Mouse (Mus musculus) MEL (cell line): ENCODE results near the gene Cxcl15. TPM values are rescaled to one million over a fixed set of nuclear protein-coding genes. Genes with fewer than 3 reads are reported as not detected.

Experiments
- DNase-seq: peaks from one replicate; pipeline ENCODE4 v3.0.0; 2011; ENCODE audit warnings: low read depth, low spot score
- H3K27ac ChIP-seq: 2 replicates; pipeline ENCODE4 v1.5.1; 2012; ENCODE audit warnings: low read depth, mild to moderate bottlenecking, control low read depth, low read length, moderate library complexity; ENCODE audit not compliant: control insufficient read depth
- H3K27me3 ChIP-seq, 2 experiments: fragments of 150-350 bp in 1 of 2; sonication (generic) in 1 of 2; 2 replicates each; pipeline ENCODE4 v1.6.1; 2012; ENCODE audit warnings: low read length in 2 of 2, mild to moderate bottlenecking in 2 of 2, improper control_type of control experiment in 1 of 2, moderate library complexity in 1 of 2; ENCODE audit not compliant: insufficient read depth in 2 of 2, control insufficient read depth in 1 of 2
- H3K36me3 ChIP-seq, 2 experiments: 2 replicates each; pipeline ENCODE4 v1.6.1; 2012 to 2014; ENCODE audit warnings: low read length in 2 of 2, improper control_type of control experiment in 1 of 2, inconsistent platforms in 1 of 2, mild to moderate bottlenecking in 1 of 2; ENCODE audit not compliant: insufficient read depth in 2 of 2, control insufficient read depth in 1 of 2
- H3K4me1 ChIP-seq, 2 experiments: fragments of 150-350 bp in 1 of 2; sonication (generic) in 1 of 2; 2 replicates each; pipeline ENCODE4 v1.6.1; 2012; ENCODE audit warnings: low read length in 2 of 2, improper control_type of control experiment in 1 of 2, mild to moderate bottlenecking in 1 of 2; ENCODE audit not compliant: insufficient read depth in 2 of 2, control insufficient read depth in 1 of 2
- H3K4me3 ChIP-seq, 2 experiments: fragments of 150-350 bp in 1 of 2; sonication (generic) in 1 of 2; 2 replicates each; pipeline ENCODE4 v1.5.1; 2012; ENCODE audit warnings: low read depth in 2 of 2, low read length in 2 of 2, mild to moderate bottlenecking in 2 of 2, moderate library complexity in 2 of 2, control low read depth in 1 of 2, improper control_type of control experiment in 1 of 2; ENCODE audit not compliant: control insufficient read depth in 1 of 2, insufficient read depth in 1 of 2
- H3K79me2 ChIP-seq: 2 replicates; pipeline ENCODE4 v1.6.1; 2012; ENCODE audit warnings: mild to moderate bottlenecking, low read length, moderate library complexity; ENCODE audit not compliant: control insufficient read depth, poor library complexity, insufficient read depth
- H3K9ac ChIP-seq: 2 replicates; pipeline ENCODE4 v1.6.1; 2012; ENCODE audit warnings: low read depth, mild to moderate bottlenecking, control low read depth, low read length, moderate library complexity; ENCODE audit not compliant: control insufficient read depth, poor library complexity, severe bottlenecking
- H3K9me3 ChIP-seq: fragments of 150-350 bp; sonication (generic); replicated peaks from 2 replicates; pipeline ENCODE4 v1.6.1; 2012; ENCODE audit warnings: mild to moderate bottlenecking, low read length, improper control_type of control experiment, moderate library complexity; ENCODE audit not compliant: insufficient read depth
- BHLHE40 ChIP-seq: IDR thresholded peaks from 2 replicates; pipeline ENCODE4 v1.6.1; 2012; ENCODE audit warnings: low read depth, mild to moderate bottlenecking, inconsistent platforms, low read length, improper control_type of control experiment, borderline replicate concordance
- CHD2 ChIP-seq: IDR thresholded peaks from 2 replicates; pipeline ENCODE4 v1.6.1; 2011; ENCODE audit warnings: low read length, improper control_type of control experiment
- CTCF ChIP-seq, 3 experiments: IDR thresholded peaks in 2 of 3; conservative IDR thresholded peaks in 1 of 3; 2 replicates each; pipeline ENCODE4 v1.5.1; 2011 to 2012; ENCODE audit warnings: low read length in 3 of 3, low read depth in 2 of 3, mild to moderate bottlenecking in 2 of 3, improper control_type of control experiment in 1 of 3, inconsistent platforms in 1 of 3, mixed read lengths in 1 of 3, moderate library complexity in 1 of 3; ENCODE audit not compliant: control insufficient read depth in 1 of 3, insufficient read depth in 1 of 3, poor library complexity in 1 of 3, severe bottlenecking in 1 of 3
- E2F4 ChIP-seq: IDR thresholded peaks from 2 replicates; pipeline ENCODE4 v1.6.1; 2011; ENCODE audit warnings: low read depth, low read length, improper control_type of control experiment, borderline replicate concordance
- ELF1 ChIP-seq: IDR thresholded peaks from 2 replicates; pipeline ENCODE4 v1.6.1; 2014; ENCODE audit warnings: low read depth, mild to moderate bottlenecking, inconsistent platforms, low read length, improper control_type of control experiment, moderate library complexity
- EP300 ChIP-seq, 2 experiments: IDR thresholded peaks; 2 replicates each; pipeline ENCODE4 v1.6.1; 2011; ENCODE audit warnings: improper control_type of control experiment in 2 of 2, low read length in 2 of 2, low read depth in 1 of 2, mild to moderate bottlenecking in 1 of 2
- GATA1 ChIP-seq: IDR thresholded peaks from 2 replicates; pipeline ENCODE4 v1.6.1; 2011; ENCODE audit warnings: low read depth, low read length, improper control_type of control experiment
- HCFC1 ChIP-seq: IDR thresholded peaks from 2 replicates; pipeline ENCODE4 v1.6.1; 2012; ENCODE audit warnings: low read depth, mild to moderate bottlenecking, inconsistent platforms, low read length, improper control_type of control experiment, moderate library complexity
- JUND ChIP-seq: IDR thresholded peaks from 2 replicates; pipeline ENCODE4 v1.6.1; 2011; ENCODE audit warnings: low read depth, mild to moderate bottlenecking, improper control_type of control experiment, low read length
- MAFK ChIP-seq: IDR thresholded peaks from 2 replicates; pipeline ENCODE4 v1.6.1; 2011; ENCODE audit warnings: low read depth, mild to moderate bottlenecking, low read length, improper control_type of control experiment, borderline replicate concordance
- MAX ChIP-seq: IDR thresholded peaks from 2 replicates; pipeline ENCODE4 v1.6.1; 2011; ENCODE audit warnings: low read length, improper control_type of control experiment
- MAZ ChIP-seq: IDR thresholded peaks from 2 replicates; pipeline ENCODE4 v1.6.1; 2012; ENCODE audit warnings: low read depth, mild to moderate bottlenecking, inconsistent platforms, low read length, improper control_type of control experiment
- MYC ChIP-seq: IDR thresholded peaks from 2 replicates; pipeline ENCODE4 v1.6.1; 2011; ENCODE audit warnings: low read depth, mild to moderate bottlenecking, low read length, improper control_type of control experiment, moderate library complexity
- NRF1 ChIP-seq: IDR thresholded peaks from 2 replicates; pipeline ENCODE4 v1.6.1; 2014; ENCODE audit warnings: low read depth, mild to moderate bottlenecking, inconsistent platforms, low read length, improper control_type of control experiment, moderate library complexity; ENCODE audit not compliant: poor library complexity, insufficient read depth, severe bottlenecking
- POLR2A ChIP-seq, 2 experiments: IDR thresholded peaks; 2 replicates each; pipeline ENCODE4 v1.6.1; 2011 to 2012; ENCODE audit warnings: low read length in 2 of 2, mild to moderate bottlenecking in 2 of 2, control low read depth in 1 of 2, improper control_type of control experiment in 1 of 2, low read depth in 1 of 2, moderate library complexity in 1 of 2; ENCODE audit not compliant: control insufficient read depth in 1 of 2, insufficient read depth in 1 of 2, poor library complexity in 1 of 2
- POLR2AphosphoS2 ChIP-seq: IDR thresholded peaks from 2 replicates; pipeline ENCODE4 v1.6.1; 2011; ENCODE audit warnings: low read length, improper control_type of control experiment
- RAD21 ChIP-seq: IDR thresholded peaks from 2 replicates; pipeline ENCODE4 v1.6.1; 2011; ENCODE audit warnings: mild to moderate bottlenecking, low read depth, low read length, improper control_type of control experiment
- SIN3A ChIP-seq: IDR thresholded peaks from 2 replicates; pipeline ENCODE4 v1.6.1; 2012; ENCODE audit warnings: low read length, improper control_type of control experiment, inconsistent platforms
- TBP ChIP-seq: IDR thresholded peaks from 2 replicates; pipeline ENCODE4 v1.8.0; 2011; ENCODE audit warnings: low read depth, low read length, improper control_type of control experiment
- UBTF ChIP-seq: IDR thresholded peaks from 2 replicates; pipeline ENCODE4 v1.6.1; 2012; ENCODE audit warnings: low read depth, mild to moderate bottlenecking, inconsistent platforms, low read length, improper control_type of control experiment, moderate library complexity, borderline replicate concordance; ENCODE audit not compliant: insufficient read depth
- USF1 ChIP-seq: IDR thresholded peaks from 2 replicates; pipeline ENCODE4 v1.6.1; 2014; ENCODE audit warnings: low read depth, mild to moderate bottlenecking, inconsistent platforms, low read length, improper control_type of control experiment, moderate library complexity
- ZC3H11A ChIP-seq: IDR thresholded peaks from 2 replicates; pipeline ENCODE4 v1.6.1; 2012; ENCODE audit warnings: low read depth, mild to moderate bottlenecking, inconsistent platforms, low read length, improper control_type of control experiment
- ZMIZ1 ChIP-seq: IDR thresholded peaks from 2 replicates; pipeline ENCODE4 v1.6.1; 2012; ENCODE audit warnings: low read depth, mild to moderate bottlenecking, inconsistent platforms, low read length, improper control_type of control experiment, moderate library complexity
- ZNF384 ChIP-seq: IDR thresholded peaks from 2 replicates; pipeline ENCODE4 v1.6.1; 2012; ENCODE audit warnings: low read depth, mild to moderate bottlenecking, inconsistent platforms, low read length, improper control_type of control experiment
- polyA plus RNA-seq, 2 experiments: library from polyadenylated mRNA; stranded (reverse) in 1 of 2; unstranded in 1 of 2; fragments of >175 nt in 1 of 2; fragments of >200 nt in 1 of 2; gene quantifications; 2 replicates each; pipeline versions ENCODE4 v1.2.1 to v1.2.4; 2012; ENCODE audit warnings: low replicate concordance in 2 of 2, low read depth in 1 of 2; ENCODE audit not compliant: insufficient read length in 2 of 2, insufficient read depth in 1 of 2, missing spikeins in 1 of 2
- total RNA-seq: library from RNA; depleted of rRNA; stranded (reverse); fragments of 300-350 nt; gene quantifications from 2 replicates; pipeline ENCODE4 v1.2.3, GENCODE M21; 2012

The Cxcl15 gene
- total and polyA plus RNA-seq, 3 experiments, result not detected

DNA sequence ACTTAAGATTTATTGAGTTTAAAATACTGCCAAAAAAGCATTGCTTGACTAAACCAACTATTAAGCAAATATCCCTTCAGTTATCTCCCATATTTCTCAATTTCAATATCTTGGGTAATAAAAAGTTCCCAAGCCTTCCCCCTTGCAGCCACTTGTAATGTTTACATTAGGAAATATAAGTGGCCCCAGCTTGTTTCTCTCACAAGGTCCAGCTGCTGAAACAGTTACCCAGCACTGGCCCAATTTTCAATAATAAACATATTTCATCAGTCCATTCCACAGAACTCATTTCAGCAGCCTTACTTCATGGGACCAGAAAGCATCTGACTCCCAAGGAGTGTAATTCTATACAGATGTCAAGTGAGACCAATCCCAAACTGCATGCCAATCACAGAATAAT lies 25.4 kb downstream of the Cxcl15 start:
- H3K9me3 ChIP-seq, result no peaks in the 10 kb centered on the region
- H3K36me3 ChIP-seq, result no peaks in the 10 kb centered on the region
- DNase-seq, result no peak
- H3K4me3 ChIP-seq, result no peak overlapping the region
- no peak overlapping the region for H3K9ac ChIP-seq
- no peak for TF ChIP-seq MYC
- no peak for TF ChIP-seq NRF1
- no peak for TF ChIP-seq POLR2AphosphoS2
- TF ChIP-seq UBTF, result no peak
- TF ChIP-seq EP300 (IDR thresholded peaks at IDR 0.05; ENCODE audit: low read depth in 1 of 2, low read length in 2 of 2), result no peak
- TF ChIP-seq BHLHE40, result no peak
- TF ChIP-seq MAZ, result no peak
- TF ChIP-seq RAD21, result no peak
- TF ChIP-seq SIN3A, result no peak
- TF ChIP-seq TBP, result no peak
- no peak for TF ChIP-seq CHD2
- no peak for TF ChIP-seq E2F4
- no peak for TF ChIP-seq USF1
- no peak for TF ChIP-seq CTCF (IDR thresholded peaks at IDR 0.05 in 2 of 3, conservative IDR thresholded peaks at IDR 0.05 in 1 of 3; ENCODE audit: control insufficient read depth in 1 of 3, insufficient read depth in 1 of 3, low read depth in 2 of 3, low read length in 3 of 3, poor library complexity in 1 of 3, severe bottlenecking in 1 of 3)
- TF ChIP-seq JUND, result no peak
- no peaks in the 10 kb centered on the region for H3K79me2 ChIP-seq
- H3K27ac ChIP-seq, result no peak overlapping the region
- H3K27me3 ChIP-seq, result no peaks in the 10 kb centered on the region
- H3K4me1 ChIP-seq, result no peaks in the 10 kb centered on the region

DNA sequence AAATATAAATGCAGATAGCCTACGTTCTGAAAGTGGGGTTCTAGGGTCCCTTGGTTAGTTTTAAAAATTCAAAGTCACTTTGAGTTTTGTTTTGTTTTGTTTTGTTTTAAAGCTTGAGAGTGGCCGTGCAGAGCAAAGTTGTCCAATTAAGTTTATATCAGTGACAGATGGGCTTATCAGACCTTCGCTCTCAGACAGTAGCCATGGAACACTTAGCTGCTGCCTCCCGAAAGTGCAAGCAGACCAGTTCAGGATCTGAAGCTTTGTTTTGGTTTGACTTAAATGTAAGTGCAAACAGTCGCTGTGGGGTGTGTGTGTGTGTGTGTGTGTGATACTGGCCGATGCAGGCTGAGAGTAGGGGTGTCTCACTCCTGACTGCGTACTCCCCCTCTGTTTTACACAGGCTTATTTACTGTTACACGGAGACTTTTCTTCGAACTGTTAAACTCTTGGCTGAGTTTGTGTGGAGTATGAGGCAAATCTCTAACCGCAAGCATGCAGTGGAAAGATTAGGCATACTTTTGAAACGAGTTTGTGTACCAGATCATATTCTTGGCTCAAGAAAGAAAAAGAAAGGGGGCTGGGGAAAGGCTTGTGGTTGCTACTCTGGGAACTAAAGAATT lies 37.9 kb downstream of the Cxcl15 start:
- H3K9ac ChIP-seq, result no peak overlapping the region
- H3K4me1 ChIP-seq, result no peaks in the 10 kb centered on the region
- TF ChIP-seq POLR2A (IDR thresholded peaks at IDR 0.05; ENCODE audit: control insufficient read depth in 1 of 2, insufficient read depth in 1 of 2, low read depth in 1 of 2, low read length in 2 of 2, poor library complexity in 1 of 2) (no peak), EP300 (IDR thresholded peaks at IDR 0.05; ENCODE audit: low read depth in 1 of 2, low read length in 2 of 2) (no peak), ZMIZ1 (no peak), E2F4 (no peak), SIN3A (no peak), GATA1 (no peak), USF1 (no peak), ELF1 (no peak), MAFK (no peak), NRF1 (no peak), RAD21 (no peak), ZNF384 (no peak), HCFC1 (no peak), MAX (no peak), ZC3H11A (no peak)
- DNase-seq, result no peak
- H3K27me3 ChIP-seq, result peaks cover 0 to 1% of the 10 kb centered on the region in 2 experiments; a peak in 1 of 4 replicates
- H3K9me3 ChIP-seq, result no peaks in the 10 kb centered on the region
- no peaks in the 10 kb centered on the region for H3K36me3 ChIP-seq
- no peak overlapping the region for H3K27ac ChIP-seq
- no peaks in the 10 kb centered on the region for H3K79me2 ChIP-seq
- no peak overlapping the region for H3K4me3 ChIP-seq
